15 mouse cellular contexts compared by ENCODE assay signal in genomic region chr7:31130197-31130596, GRCm38 (mm10). TPM values are rescaled to one million over a fixed set of nuclear protein-coding genes. Genes with fewer than 3 reads are reported as not detected.
A peak's percentile ranks its signal among the peaks of the same experiment; 100 is the strongest.
DNase-seq lines count a peak whose midpoint lies in the region; ATAC-seq and TF ChIP-seq lines count a peak whose summit lies in the region.
"Had no signal": no experiment of that assay in that cellular context is flagged by ENCODE, and none has a peak within 500 bp of the region (broad histone marks: within the 10 kb centered on the region; RNA-seq: fewer than 3 reads in every experiment).

No protein-coding gene starts in this region.

- 90% methylated on average over 7 of the region's 7 CpGs for WGBS in olfactory bulb, adult 2 months

- peaks cover 9% of the 10 kb centered on the region for H3K4me1 ChIP-seq in olfactory bulb, adult 2 months (ENCODE audit: control insufficient read depth, insufficient read depth, low read length)
- H3K4me1 ChIP-seq: embryonic facial prominence, embryonic 12.5 days had no signal

- H3K4me3 ChIP-seq in olfactory bulb, adult 2 months (ENCODE audit: insufficient read depth, low read depth, low read length): no peak overlapping the region
- H3K4me3 ChIP-seq: embryonic facial prominence, embryonic 10.5 days; embryonic facial prominence, embryonic 12.5 days; forebrain, embryonic 13.5 days; forebrain, embryonic 15.5 days had no signal

- no peak for ATAC-seq in cerebellum, adult (ENCODE audit: insufficient number of reproducible peaks, low FRiP score, low TSS enrichment)
- ATAC-seq: forebrain, embryonic 13.5 days; forebrain, embryonic 15.5 days had no signal

- H3K27ac ChIP-seq in olfactory bulb, adult 2 months (ENCODE audit: insufficient read depth, low read depth, low read length): no peak overlapping the region
- H3K27ac ChIP-seq: embryonic facial prominence, embryonic 10.5 days; embryonic facial prominence, embryonic 12.5 days; forebrain, embryonic 13.5 days; forebrain, embryonic 15.5 days had no signal

- DNase-seq in cerebellum, adult 11-12 months: peak; percentile 61
- DNase-seq in cerebellum, adult 8-10 months: no peak
- DNase-seq in cerebellum, adult 9-11 months: peak; percentile 68
- DNase-seq: adrenal gland, adult 8-10 months had no signal

- 0 out of 2 replicates have a peak, but pooled peaks have one; percentile 13 for TF ChIP-seq POLR2A in olfactory bulb, adult 2 months (IDR thresholded peaks at IDR 0.05; ENCODE audit: insufficient read depth, low read depth, low read length)

- no peak for TF ChIP-seq CTCF in olfactory bulb, adult 2 months (IDR thresholded peaks at IDR 0.05; ENCODE audit: insufficient read depth, low read depth, low read length)

RNA-seq across cellular contexts. Expression of gene Scn1b, which starts 3.4 kb away (rescaled TPM):
- polyA plus RNA-seq in olfactory bulb, adult 2 months (2012; ENCODE audit: insufficient read depth, insufficient read length, low replicate concordance, missing spikeins): not detected in 2 replicates
- polyA plus RNA-seq: activated CD4-positive, CD25-positive, alpha-beta regulatory T cell, adult 4 months; CD4-positive, CD25-positive, alpha-beta regulatory T cell, adult 4 months; G1E had no signal

RNA-seq across cellular contexts. Expression of gene Hpn, which starts 15.1 kb away (rescaled TPM):
- not detected in 2 replicates for polyA plus RNA-seq in olfactory bulb, adult 2 months (2012; ENCODE audit: insufficient read depth, insufficient read length, low replicate concordance, missing spikeins)
- polyA plus RNA-seq: forebrain, embryonic 13.5 days; G1E had no signal

RNA-seq across cellular contexts. Expression of gene Gramd1a, which starts 25.5 kb away (rescaled TPM):
- polyA plus RNA-seq in olfactory bulb, adult 2 months (2012; ENCODE audit: insufficient read depth, insufficient read length, low replicate concordance, missing spikeins): not detected in 2 replicates

RNA-seq across cellular contexts. Expression of gene Fxyd3, which starts 53.7 kb away (rescaled TPM):
- polyA plus RNA-seq in olfactory bulb, adult 2 months (2012; ENCODE audit: insufficient read depth, insufficient read length, low replicate concordance, missing spikeins): not detected in 2 replicates
- polyA plus RNA-seq: activated CD4-positive, CD25-positive, alpha-beta regulatory T cell, adult 4 months; forebrain, embryonic 13.5 days; forebrain, embryonic 15.5 days; forebrain, postnatal 0 days; G1E; Patski had no signal
